Mouse (Mus musculus): ENCODE data around the gene A4galt. TPM values are rescaled to one million over a fixed set of nuclear protein-coding genes. Genes with fewer than 3 reads are reported as not detected.
"Not testable (repeated sequence)": the region's sequence is repeated elsewhere in the genome, so short reads cannot be mapped to it uniquely, and the experiment has no call there.

The A4galt gene
- total and polyA plus RNA-seq, 2 experiments from 2014 or later, result 6.7 to 14.8 TPM

- no peaks in the 10 kb centered on the region for H3K4me1 ChIP-seq (ENCODE audit: insufficient read depth, low read length)
- no peak overlapping the region for H3K4me3 ChIP-seq (ENCODE audit: low read length)
- no peaks in the 10 kb centered on the region for H3K27me3 ChIP-seq (ENCODE audit: insufficient read depth, low read length)
- WGBS, result 88% methylated on average over 8 of the region's 8 CpGs
- DNase-seq (ENCODE audit: low spot score) (no peak), ATAC-seq (no peak)
- H3K9me3 ChIP-seq (ENCODE audit: low read length), result no peaks in the 10 kb centered on the region
- H3K27ac ChIP-seq, result no peak overlapping the region
- H3K4me2 ChIP-seq (ENCODE audit: low read depth, low read length), result no peak overlapping the region
- TF ChIP-seq CTCF (IDR thresholded peaks at IDR 0.05; ENCODE audit: low read depth), result no peak
- H3K9ac ChIP-seq (replicated peaks; ENCODE audit: low read length), result no peak overlapping the region
- no peaks in the 10 kb centered on the region for H3K36me3 ChIP-seq (ENCODE audit: insufficient read depth, low read length)
These were observed 33.3 kb upstream of the A4galt start for GRCm38 (mm10) chr15:83284828-83285227.

DNA sequence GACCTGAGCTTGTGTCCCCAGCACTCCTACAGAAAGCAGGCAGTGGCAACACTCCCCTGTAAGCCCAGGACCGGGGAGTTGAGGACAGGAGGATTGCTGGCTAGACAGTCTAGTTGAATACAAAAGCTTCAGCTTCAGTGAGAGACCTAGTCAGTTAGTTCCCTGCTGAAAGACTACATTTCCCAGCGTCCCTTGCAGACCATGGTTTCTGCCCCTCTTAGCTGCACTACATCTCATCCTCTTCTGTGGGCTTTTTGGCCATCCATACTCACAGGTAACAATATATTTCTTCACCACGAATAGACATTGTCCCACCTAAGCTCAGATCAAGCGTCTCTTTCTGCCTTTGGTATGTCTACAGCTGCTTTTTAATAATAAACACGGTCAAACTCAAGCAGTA, 30.8 kb upstream of the A4galt start:
- Histone ChIP-seq H3K27ac (no peak overlapping the region), H3K27me3 (ENCODE audit: insufficient read depth, low read length) (no peaks in the 10 kb centered on the region), H3K36me3 (ENCODE audit: insufficient read depth, low read length) (no peaks in the 10 kb centered on the region), H3K4me2 (ENCODE audit: low read depth, low read length) (no peak overlapping the region), H3K4me3 (ENCODE audit: low read length) (no peak overlapping the region), H3K9ac (replicated peaks; ENCODE audit: low read length) (no peak overlapping the region), H3K9me3 (ENCODE audit: low read length) (no peaks in the 10 kb centered on the region), H3K4me1 (ENCODE audit: insufficient read depth, low read length) (no peaks in the 10 kb centered on the region)
- no peak for TF ChIP-seq CTCF (IDR thresholded peaks at IDR 0.05; ENCODE audit: low read depth)
- ATAC-seq, result no peak
- no peak for DNase-seq (ENCODE audit: low spot score)
- WGBS, result 72% methylated on average over 5 of the region's 5 CpGs

DNA sequence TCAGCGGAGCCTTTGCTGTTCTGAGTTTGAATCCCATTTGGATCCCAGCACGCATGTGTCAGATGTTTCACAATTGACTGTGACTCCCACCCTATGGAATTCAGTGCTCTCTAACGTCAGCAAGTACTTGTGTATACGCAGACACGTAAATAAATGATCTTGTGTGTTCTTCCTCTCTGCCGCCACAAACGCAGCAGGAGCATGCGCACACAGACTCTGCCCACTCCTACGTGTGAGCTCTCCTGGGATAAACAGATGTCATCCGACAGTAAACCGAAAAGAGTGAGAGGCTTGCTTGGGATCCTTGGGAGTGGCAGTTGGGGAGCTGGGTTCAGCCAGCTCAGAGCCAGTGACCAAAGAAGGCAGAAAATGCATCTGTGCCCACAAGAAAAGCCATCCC, 29.7 kb upstream of the A4galt start:
- ATAC-seq, result no peak
- no peak for DNase-seq (ENCODE audit: low spot score)

DNA sequence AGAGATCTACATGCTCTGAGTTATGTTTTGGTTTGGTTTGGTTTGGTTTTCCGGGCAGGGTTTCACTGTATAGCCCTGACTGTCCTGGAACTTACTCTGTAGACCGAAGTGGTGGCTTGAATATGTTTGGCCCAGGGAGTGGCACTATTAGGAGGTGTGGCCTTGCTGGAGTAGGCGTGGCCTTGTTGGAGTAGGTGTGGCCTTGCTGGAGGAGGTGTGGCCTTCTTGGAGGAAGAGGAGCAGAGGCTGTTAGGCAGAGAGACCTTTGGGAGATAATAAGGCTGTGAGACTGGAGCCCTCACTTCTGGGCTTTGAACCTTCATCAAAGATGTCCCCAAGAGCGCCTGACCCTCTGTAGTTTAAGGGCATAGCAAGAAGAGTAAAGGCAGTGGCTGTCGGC, 27.0 kb upstream of the A4galt start:
- H3K9ac ChIP-seq (replicated peaks; ENCODE audit: low read length), result no peak overlapping the region
- no peak overlapping the region for H3K4me3 ChIP-seq (ENCODE audit: low read length)
- H3K4me2 ChIP-seq (ENCODE audit: low read depth, low read length), result no peak overlapping the region
- no peak for DNase-seq (ENCODE audit: low spot score)
- no peak overlapping the region for H3K27ac ChIP-seq
- H3K4me1 ChIP-seq (ENCODE audit: insufficient read depth, low read length), result no peaks in the 10 kb centered on the region
- no peaks in the 10 kb centered on the region for H3K36me3 ChIP-seq (ENCODE audit: insufficient read depth, low read length)
- 82% methylated on average over 5 of the region's 5 CpGs for WGBS
- no peaks in the 10 kb centered on the region for H3K9me3 ChIP-seq (ENCODE audit: low read length)
- TF ChIP-seq CTCF (IDR thresholded peaks at IDR 0.05; ENCODE audit: low read depth), result no peak
- H3K27me3 ChIP-seq (ENCODE audit: insufficient read depth, low read length), result no peaks in the 10 kb centered on the region
- no peak for ATAC-seq

More for the DNA sequence above, 29.7 kb upstream of the A4galt start:
- Histone ChIP-seq H3K27ac (no peak overlapping the region), H3K4me3 (ENCODE audit: low read length) (no peak overlapping the region), H3K27me3 (ENCODE audit: insufficient read depth, low read length) (no peaks in the 10 kb centered on the region), H3K9ac (replicated peaks; ENCODE audit: low read length) (no peak overlapping the region), H3K9me3 (ENCODE audit: low read length) (no peaks in the 10 kb centered on the region), H3K4me2 (ENCODE audit: low read depth, low read length) (no peak overlapping the region), H3K36me3 (ENCODE audit: insufficient read depth, low read length) (no peaks in the 10 kb centered on the region), H3K4me1 (ENCODE audit: insufficient read depth, low read length) (no peaks in the 10 kb centered on the region)
- WGBS, result 77% methylated on average over 11 of the region's 11 CpGs
- no peak for TF ChIP-seq CTCF (IDR thresholded peaks at IDR 0.05; ENCODE audit: low read depth)

DNA sequence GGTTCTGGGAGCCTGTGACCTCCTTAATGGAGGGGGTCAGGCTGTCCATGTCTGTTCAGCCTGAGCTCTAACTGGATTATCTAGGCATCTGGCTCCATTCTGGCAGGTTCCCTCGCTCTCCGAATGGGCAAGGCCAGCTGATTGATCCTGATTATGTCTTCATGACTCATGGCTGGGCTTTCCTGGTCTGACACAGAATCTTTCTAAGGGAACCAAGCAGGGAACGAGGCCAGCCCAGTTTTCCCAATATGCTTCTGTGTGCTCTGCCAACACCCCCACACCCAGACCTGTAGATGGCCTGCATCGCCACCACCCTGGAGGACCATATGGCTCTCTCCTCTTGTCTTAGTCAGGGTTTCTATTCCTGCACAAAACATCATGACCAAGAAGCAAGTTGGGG, 25.9 kb upstream of the A4galt start:
- no peak overlapping the region for H3K27ac ChIP-seq
- no peak for ATAC-seq
- H3K9me3 ChIP-seq (ENCODE audit: low read length), result no peaks in the 10 kb centered on the region
- no peaks in the 10 kb centered on the region for H3K27me3 ChIP-seq (ENCODE audit: insufficient read depth, low read length)
- no peaks in the 10 kb centered on the region for H3K4me1 ChIP-seq (ENCODE audit: insufficient read depth, low read length)
- 69% methylated on average over 4 of the region's 4 CpGs for WGBS
- DNase-seq (ENCODE audit: low spot score), result no peak
- H3K36me3 ChIP-seq (ENCODE audit: insufficient read depth, low read length), result no peaks in the 10 kb centered on the region
- no peak overlapping the region for H3K9ac ChIP-seq (replicated peaks; ENCODE audit: low read length)
- TF ChIP-seq CTCF (IDR thresholded peaks at IDR 0.05; ENCODE audit: low read depth), result no peak
- H3K4me3 ChIP-seq (ENCODE audit: low read length), result no peak overlapping the region
- no peak overlapping the region for H3K4me2 ChIP-seq (ENCODE audit: low read depth, low read length)

DNA sequence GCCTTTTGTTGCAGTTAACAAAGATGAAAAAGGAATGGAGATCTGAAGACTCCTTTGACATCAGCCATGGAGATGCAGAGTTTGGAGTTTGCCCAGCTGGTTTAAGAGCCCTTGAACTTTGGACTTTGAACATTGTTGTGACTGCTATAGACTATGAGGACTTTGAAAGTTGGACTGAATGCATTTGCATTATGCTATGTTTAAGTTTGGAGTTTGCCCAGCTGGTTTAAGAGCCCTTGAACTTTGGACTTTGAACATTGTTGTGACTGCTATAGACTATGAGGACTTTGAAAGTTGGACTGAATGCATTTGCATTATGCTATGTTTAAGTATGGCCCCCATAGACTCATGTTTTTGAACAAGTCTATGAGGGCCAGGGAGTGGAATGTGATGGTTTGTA, 22.7 kb upstream of the A4galt start:
- not testable (repeated sequence) for H3K9me3 ChIP-seq (ENCODE audit: low read length); H3K4me2 ChIP-seq (ENCODE audit: low read depth, low read length); H3K27ac ChIP-seq; H3K36me3 ChIP-seq (ENCODE audit: insufficient read depth, low read length); DNase-seq (ENCODE audit: low spot score); H3K4me3 ChIP-seq (ENCODE audit: low read length); H3K27me3 ChIP-seq (ENCODE audit: insufficient read depth, low read length); H3K4me1 ChIP-seq (ENCODE audit: insufficient read depth, low read length); H3K9ac ChIP-seq (replicated peaks; ENCODE audit: low read length); ATAC-seq

GRCm38 (mm10) chr15:83273017-83273416, 21.4 kb upstream of the A4galt start:
- no peaks in the 10 kb centered on the region for H3K27me3 ChIP-seq (ENCODE audit: insufficient read depth, low read length)
- ATAC-seq (no peak), DNase-seq (ENCODE audit: low spot score) (no peak)
- no peaks in the 10 kb centered on the region for H3K36me3 ChIP-seq (ENCODE audit: insufficient read depth, low read length)
- H3K4me2 ChIP-seq (ENCODE audit: low read depth, low read length), result no peak overlapping the region
- H3K9me3 ChIP-seq (ENCODE audit: low read length), result no peaks in the 10 kb centered on the region
- H3K4me3 ChIP-seq (ENCODE audit: low read length), result no peak overlapping the region
- H3K4me1 ChIP-seq (ENCODE audit: insufficient read depth, low read length), result no peaks in the 10 kb centered on the region
- no peak for TF ChIP-seq CTCF (IDR thresholded peaks at IDR 0.05; ENCODE audit: low read depth)
- H3K9ac ChIP-seq (replicated peaks; ENCODE audit: low read length), result no peak overlapping the region
- WGBS, result 86% methylated on average over 2 of the region's 2 CpGs
- no peak overlapping the region for H3K27ac ChIP-seq

GRCm38 (mm10) chr15:83271221-83271620, 19.6 kb upstream of the A4galt start:
- not testable (repeated sequence) for H3K36me3 ChIP-seq (ENCODE audit: insufficient read depth, low read length); ATAC-seq; H3K4me2 ChIP-seq (ENCODE audit: low read depth, low read length); H3K4me1 ChIP-seq (ENCODE audit: insufficient read depth, low read length); H3K9ac ChIP-seq (replicated peaks; ENCODE audit: low read length); H3K27me3 ChIP-seq (ENCODE audit: insufficient read depth, low read length); H3K9me3 ChIP-seq (ENCODE audit: low read length); H3K4me3 ChIP-seq (ENCODE audit: low read length); DNase-seq (ENCODE audit: low spot score); H3K27ac ChIP-seq
- WGBS, result 38% methylated on average over 9 of the region's 9 CpGs

- 71% methylated on average over 6 of the region's 6 CpGs for WGBS
- ATAC-seq; H3K27ac ChIP-seq; H3K9me3 ChIP-seq (ENCODE audit: low read length); H3K36me3 ChIP-seq (ENCODE audit: insufficient read depth, low read length); H3K9ac ChIP-seq (replicated peaks; ENCODE audit: low read length); H3K27me3 ChIP-seq (ENCODE audit: insufficient read depth, low read length); H3K4me3 ChIP-seq (ENCODE audit: low read length); H3K4me1 ChIP-seq (ENCODE audit: insufficient read depth, low read length); H3K4me2 ChIP-seq (ENCODE audit: low read depth, low read length); DNase-seq (ENCODE audit: low spot score): not testable (repeated sequence)
These were observed 18.4 kb upstream of the A4galt start for GRCm38 (mm10) chr15:83269985-83270384.

GRCm38 (mm10) chr15:83268428-83268827, 16.9 kb upstream of the A4galt start:
- not testable (repeated sequence) for H3K4me3 ChIP-seq (ENCODE audit: low read length); H3K27me3 ChIP-seq (ENCODE audit: insufficient read depth, low read length); H3K9me3 ChIP-seq (ENCODE audit: low read length); H3K9ac ChIP-seq (replicated peaks; ENCODE audit: low read length); H3K4me2 ChIP-seq (ENCODE audit: low read depth, low read length); H3K27ac ChIP-seq; DNase-seq (ENCODE audit: low spot score); ATAC-seq; H3K4me1 ChIP-seq (ENCODE audit: insufficient read depth, low read length); H3K36me3 ChIP-seq (ENCODE audit: insufficient read depth, low read length)
- 73% methylated on average over 6 of the region's 7 CpGs for WGBS

Measured in hindbrain, postnatal 0 days (tissue).